Mouse (Mus musculus) embryonic facial prominence, embryonic 11.5 days (tissue): ENCODE data around the gene Wnt3a. TPM values are rescaled to one million over a fixed set of nuclear protein-coding genes. Genes with fewer than 3 reads are reported as not detected.

Source experiments
- ATAC-seq: fragments of 200-750 bp; cut with Nextera tagmentation; replicated peaks from 2 replicates; pipeline ENCODE4 v1.8.0; 2017; ENCODE audit warnings: low read depth; ENCODE audit not compliant: insufficient number of reproducible peaks, low FRiP score, low TSS enrichment
- DNase-seq: peaks from one replicate; pipeline ENCODE4 v3.0.0-alpha.2; 2015; ENCODE audit warnings: low spot score
- H3K27ac ChIP-seq: fragments of 300-500 bp; sonication (generic); replicated peaks from 2 replicates; pipeline ENCODE4 v1.5.1; 2014; ENCODE audit warnings: mild to moderate bottlenecking, low read depth, low read length, control low read depth
- H3K27me3 ChIP-seq: fragments of 300-500 bp; sonication (generic); 2 replicates; pipeline ENCODE4 v1.6.1; 2014; ENCODE audit warnings: mild to moderate bottlenecking, low read length, moderate library complexity, mixed read lengths; ENCODE audit not compliant: control insufficient read depth, insufficient read depth
- H3K36me3 ChIP-seq: fragments of 300-500 bp; sonication (generic); replicated peaks from 2 replicates; pipeline ENCODE4 v1.6.1; 2014; ENCODE audit warnings: low read depth, mild to moderate bottlenecking, low read length, moderate library complexity, mixed read lengths; ENCODE audit not compliant: control insufficient read depth, insufficient read depth
- H3K4me1 ChIP-seq: fragments of 300-500 bp; sonication (generic); 2 replicates; pipeline ENCODE4 v1.6.1; 2014; ENCODE audit warnings: low read length, mixed read lengths; ENCODE audit not compliant: control insufficient read depth, insufficient read depth
- H3K4me2 ChIP-seq: fragments of 300-500 bp; sonication (generic); 2 replicates; pipeline ENCODE4 v1.6.1; 2014; ENCODE audit warnings: low read depth, mild to moderate bottlenecking, control low read depth, low read length, moderate library complexity
- H3K4me3 ChIP-seq: fragments of 300-500 bp; sonication (generic); 2 replicates; pipeline ENCODE4 v1.5.1; 2014; ENCODE audit warnings: low read depth, low read length, control low read depth
- H3K9ac ChIP-seq: fragments of 300-500 bp; sonication (generic); replicated peaks from 2 replicates; pipeline ENCODE4 v1.6.1; 2014; ENCODE audit warnings: mild to moderate bottlenecking, control low read depth, low read length
- H3K9me3 ChIP-seq: fragments of 300-500 bp; sonication (generic); replicated peaks from 2 replicates; pipeline ENCODE4 v1.6.1; 2016; ENCODE audit warnings: mild to moderate bottlenecking, low read length, inconsistent platforms, mixed read lengths; ENCODE audit not compliant: control insufficient read depth
- WGBS: fragments of 180-500 bp; shearing (Covaris S2); extraction: QIAGEN DNeasy Blood & Tissue Kit; methylation state at CpG from one replicate; pipeline ENCODE4 v1.1.7; 2014; 5-methylcytosine and 5-hydroxymethylcytosine counted together
- polyA plus RNA-seq: library from polyadenylated mRNA; unstranded; fragments of >200 nt; fragmentation: Nextera tagmentation; extraction: Ambion mirVana; gene quantifications from 2 replicates; pipeline ENCODE4 v1.2.1, GENCODE M21; 2014

Wnt3a gene
- 0.39 and 0.77 TPM in 2 replicates for polyA plus RNA-seq

- WGBS, result under 1% methylated on average over 51 of the region's 60 CpGs
- H3K36me3 ChIP-seq, result no peaks in the 10 kb centered on the region; the same call in 1 of the 2 replicates
- ATAC-seq, result no peak
- no peak within 1 kb of the TSS for H3K27ac ChIP-seq
- no peak for DNase-seq
- peaks cover 76% of the 10 kb centered on the region for H3K27me3 ChIP-seq
- H3K4me3 ChIP-seq, result peak within 1 kb of the TSS; percentile 24
- H3K9ac ChIP-seq, result no peak within 1 kb of the TSS; the same call in 1 of the 2 replicates
- H3K9me3 ChIP-seq, result no peaks in the 10 kb centered on the region; the same call in 1 of the 2 replicates
- H3K4me2 ChIP-seq, result peak within 1 kb of the TSS; percentile 48
- H3K4me1 ChIP-seq, result peaks cover 3% of the 10 kb centered on the region
These were observed at the start of gene Wnt3a for GRCm38 (mm10) chr11:59290702-59291303. TSS of gene Wnt3a (minus strand) at chr11:59290752.

GRCm38 (mm10) chr11:59338736-59339120 lies 48.2 kb upstream of the Wnt3a start:
- no peak overlapping the region for H3K9ac ChIP-seq
- H3K4me1 ChIP-seq, result no peaks in the 10 kb centered on the region
- H3K4me2 ChIP-seq, result no peak overlapping the region
- H3K9me3 ChIP-seq, result no peaks in the 10 kb centered on the region
- no peak for DNase-seq
- ATAC-seq, result no peak
- WGBS, result 87% methylated on average over 2 of the region's 2 CpGs
- no peaks in the 10 kb centered on the region for H3K36me3 ChIP-seq
- no peak overlapping the region for H3K4me3 ChIP-seq
- no peaks in the 10 kb centered on the region for H3K27me3 ChIP-seq
- H3K27ac ChIP-seq, result no peak overlapping the region

- H3K4me3 ChIP-seq, result no peak overlapping the region
- WGBS, result 79% methylated on average over 13 of the region's 13 CpGs
- DNase-seq, result no peak
These were observed 47.6 kb upstream of the Wnt3a start for GRCm38 (mm10) chr11:59337955-59338735.

GRCm38 (mm10) chr11:59336381-59336780 lies 45.8 kb upstream of the Wnt3a start:
- no peak overlapping the region for H3K9ac ChIP-seq
- H3K36me3 ChIP-seq, result no peaks in the 10 kb centered on the region
- DNase-seq, result peak; percentile 39
- H3K27me3 ChIP-seq, result no peaks in the 10 kb centered on the region
- H3K9me3 ChIP-seq, result no peaks in the 10 kb centered on the region
- no peak overlapping the region for H3K27ac ChIP-seq
- H3K4me3 ChIP-seq, result no peak overlapping the region
- no peak for ATAC-seq
- no peaks in the 10 kb centered on the region for H3K4me1 ChIP-seq
- WGBS, result 13% methylated on average over 1 of the region's 1 CpGs
- H3K4me2 ChIP-seq, result no peak overlapping the region

More at GRCm38 (mm10) chr11:59337955-59338735, 47.6 kb upstream of the Wnt3a start:
- Histone ChIP-seq H3K4me1 (no peaks in the 10 kb centered on the region), H3K27me3 (no peaks in the 10 kb centered on the region), H3K4me2 (no peak overlapping the region), H3K9me3 (no peaks in the 10 kb centered on the region), H3K27ac (no peak overlapping the region), H3K9ac (no peak overlapping the region), H3K36me3 (no peaks in the 10 kb centered on the region)
- ATAC-seq, result no peak

GRCm38 (mm10) chr11:59335942-59336341 lies 45.4 kb upstream of the Wnt3a start:
- Histone ChIP-seq H3K4me3 (no peak overlapping the region), H3K27me3 (no peaks in the 10 kb centered on the region), H3K36me3 (no peaks in the 10 kb centered on the region), H3K27ac (no peak overlapping the region), H3K9ac (no peak overlapping the region), H3K4me1 (no peaks in the 10 kb centered on the region), H3K4me2 (no peak overlapping the region), H3K9me3 (no peaks in the 10 kb centered on the region)
- no peak for ATAC-seq
- no peak for DNase-seq
- 47% methylated on average over 2 of the region's 2 CpGs for WGBS

GRCm38 (mm10) chr11:59335150-59335549 lies 44.6 kb upstream of the Wnt3a start:
- Histone ChIP-seq H3K4me2 (no peak overlapping the region), H3K36me3 (no peaks in the 10 kb centered on the region), H3K27ac (no peak overlapping the region), H3K9me3 (no peaks in the 10 kb centered on the region), H3K9ac (no peak overlapping the region), H3K4me3 (no peak overlapping the region), H3K4me1 (no peaks in the 10 kb centered on the region; the same call in 1 of the 2 replicates), H3K27me3 (no peaks in the 10 kb centered on the region)
- 75% methylated on average over 4 of the region's 4 CpGs for WGBS
- no peak for DNase-seq
- ATAC-seq, result no peak

GRCm38 (mm10) chr11:59332938-59333337 lies 42.4 kb upstream of the Wnt3a start:
- no peaks in the 10 kb centered on the region for H3K9me3 ChIP-seq
- no peaks in the 10 kb centered on the region for H3K27me3 ChIP-seq
- H3K36me3 ChIP-seq, result no peaks in the 10 kb centered on the region
- ATAC-seq (no peak), DNase-seq (no peak)
- H3K4me3 ChIP-seq, result no peak overlapping the region
- WGBS, result 45% methylated on average over 9 of the region's 9 CpGs
- H3K27ac ChIP-seq, result no peak overlapping the region
- peaks cover 3% of the 10 kb centered on the region; the same call in 1 of the 2 replicates for H3K4me1 ChIP-seq
- H3K9ac ChIP-seq, result no peak overlapping the region
- no peak overlapping the region for H3K4me2 ChIP-seq
